Mouse (Mus musculus) stomach, embryonic 16.5 days (tissue): ENCODE measurements around the gene Ago1. TPM values are rescaled to one million over a fixed set of nuclear protein-coding genes. Genes with fewer than 3 reads are reported as not detected.
A peak's percentile ranks its signal among the peaks of the same experiment; 100 is the strongest.

ENCODE experiments used
- ATAC-seq: fragments of 200-750 bp; cut with Nextera tagmentation; 2 replicates; pipeline ENCODE4 v1.8.0; 2017; ENCODE audit warnings: moderate number of reproducible peaks, moderate TSS enrichment; ENCODE audit not compliant: insufficient read depth, low FRiP score
- H3K27ac ChIP-seq: fragments of 300-500 bp; sonication (generic); 2 replicates; pipeline ENCODE4 v1.5.1; 2014; ENCODE audit warnings: low read length
- H3K27me3 ChIP-seq: fragments of 300-500 bp; sonication (generic); 2 replicates; pipeline ENCODE4 v1.6.1; 2014; ENCODE audit warnings: low read length, control low read depth, mixed read lengths; ENCODE audit not compliant: control insufficient read depth, insufficient read depth
- H3K36me3 ChIP-seq: fragments of 300-500 bp; sonication (generic); 2 replicates; pipeline ENCODE4 v1.6.1; 2014; ENCODE audit warnings: low read length; ENCODE audit not compliant: control insufficient read depth, insufficient read depth
- H3K4me1 ChIP-seq: fragments of 300-500 bp; sonication (generic); 2 replicates; pipeline ENCODE4 v1.6.1; 2014; ENCODE audit warnings: low read length, control low read depth, mixed read lengths; ENCODE audit not compliant: control insufficient read depth, insufficient read depth
- H3K4me2 ChIP-seq: fragments of 300-500 bp; sonication (generic); 2 replicates; pipeline ENCODE4 v1.6.1; 2014; ENCODE audit warnings: low read depth, low read length, mixed read lengths
- H3K4me3 ChIP-seq: fragments of 300-500 bp; sonication (generic); replicated peaks from 2 replicates; pipeline ENCODE4 v1.5.1; 2014; ENCODE audit warnings: mild to moderate bottlenecking, low read length
- H3K9ac ChIP-seq: fragments of 300-500 bp; sonication (generic); 2 replicates; pipeline ENCODE4 v1.6.1; 2014; ENCODE audit warnings: low read length
- H3K9me3 ChIP-seq: fragments of 300-500 bp; sonication (generic); replicated peaks from 2 replicates; pipeline ENCODE4 v1.6.1; 2016; ENCODE audit warnings: low read length, control low read depth; ENCODE audit not compliant: control insufficient read depth
- WGBS: fragments of 180-500 bp; shearing (Covaris S2); extraction: QIAGEN DNeasy Blood & Tissue Kit; methylation state at CpG from one replicate; pipeline ENCODE4 v1.1.7; 2014; 5-methylcytosine and 5-hydroxymethylcytosine counted together
- polyA plus RNA-seq: library from polyadenylated mRNA; unstranded; fragments of >200 nt; fragmentation: Nextera tagmentation; extraction: Ambion mirVana; gene quantifications from 2 replicates; pipeline ENCODE4 v1.2.1, GENCODE M21; 2015

The Ago1 gene
- polyA plus RNA-seq, 1 experiment from 2014 or later, result 4.3 TPM

DNA sequence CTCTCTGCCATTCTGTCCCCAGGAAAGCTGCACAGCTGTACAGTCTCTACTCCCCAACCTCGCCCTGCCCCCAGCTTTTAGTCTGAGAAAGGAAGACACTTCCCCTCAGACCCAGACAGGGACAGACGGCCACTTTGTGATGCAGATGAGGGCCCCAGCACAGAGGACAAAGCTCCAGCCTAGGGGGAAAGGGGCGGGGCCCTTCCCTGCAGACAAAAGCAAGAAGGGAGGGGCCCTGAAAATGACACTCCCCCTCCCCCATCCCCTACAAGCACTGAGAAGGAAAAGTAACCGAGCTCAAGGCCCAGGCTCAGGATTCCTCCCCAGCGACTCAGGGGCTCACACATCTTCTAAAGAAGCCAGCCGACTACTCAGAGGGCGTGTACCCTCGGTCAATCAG, 2.5 kb downstream of the Ago1 start:
- H3K36me3 ChIP-seq, result no peaks in the 10 kb centered on the region
- H3K4me3 ChIP-seq, result no peak overlapping the region
- peaks cover 31% of the 10 kb centered on the region for H3K4me1 ChIP-seq
- H3K27me3 ChIP-seq, result no peaks in the 10 kb centered on the region
- peak overlapping the region; percentile 57 for H3K27ac ChIP-seq
- ATAC-seq, result no peak
- no peaks in the 10 kb centered on the region for H3K9me3 ChIP-seq
- H3K9ac ChIP-seq, result peak overlapping the region; percentile 39; the same call in 1 of the 2 replicates
- 12% methylated on average over 8 of the region's 8 CpGs for WGBS
- H3K4me2 ChIP-seq, result peak overlapping the region; percentile 38

GRCm38 (mm10) chr4:126464892-126465235, 3.5 kb downstream of the Ago1 start:
- no peaks in the 10 kb centered on the region for H3K27me3 ChIP-seq
- no peaks in the 10 kb centered on the region for H3K9me3 ChIP-seq
- no peak overlapping the region for H3K4me3 ChIP-seq
- H3K27ac ChIP-seq, result no peak overlapping the region
- 15% methylated on average over 2 of the region's 2 CpGs for whole genome bisulfite sequencing
- ATAC-seq, result no peak
- H3K4me1 ChIP-seq, result peaks cover 31% of the 10 kb centered on the region
- H3K9ac ChIP-seq, result no peak overlapping the region
- no peak overlapping the region for H3K4me2 ChIP-seq
- H3K36me3 ChIP-seq, result no peaks in the 10 kb centered on the region

DNA sequence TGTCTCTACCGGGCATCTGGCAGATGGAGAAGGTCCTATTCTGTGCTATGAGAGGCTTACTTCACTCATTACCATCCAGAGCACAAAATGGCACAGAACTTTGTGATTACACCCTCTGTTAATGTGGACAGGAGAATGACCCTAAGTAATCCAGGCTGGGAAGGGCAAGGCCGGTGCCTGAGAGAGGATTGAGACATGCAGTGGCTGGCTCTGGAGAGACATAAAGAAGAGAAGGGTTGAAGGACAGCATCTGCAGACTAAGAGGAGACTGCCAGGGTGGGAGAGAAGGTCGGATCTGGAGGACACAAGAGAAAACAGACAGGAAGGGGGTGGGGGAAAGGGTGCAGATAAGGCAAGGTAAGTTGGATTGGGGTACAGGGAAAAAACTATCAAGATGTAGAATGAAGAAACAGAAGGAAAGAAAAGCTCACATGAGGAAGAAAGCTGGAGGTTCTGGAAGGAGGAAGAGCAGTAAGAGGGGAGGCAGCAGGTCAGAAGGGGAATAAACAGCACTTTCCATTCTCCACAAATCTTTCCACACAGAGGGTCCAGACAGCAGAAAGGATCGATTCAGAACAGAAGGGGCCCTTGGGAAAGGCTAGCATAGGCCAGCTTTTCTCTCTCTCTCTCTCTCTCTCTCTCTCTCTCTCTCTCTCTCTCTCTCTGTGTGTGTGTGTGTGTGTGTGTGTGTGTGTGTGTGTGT, 4.0 kb downstream of the Ago1 start:
- peaks cover 31% of the 10 kb centered on the region for H3K4me1 ChIP-seq
- no peak overlapping the region for H3K4me2 ChIP-seq
- ATAC-seq, result no peak
- WGBS, result 34% methylated on average over 4 of the region's 4 CpGs
- H3K27me3 ChIP-seq, result no peaks in the 10 kb centered on the region
- H3K4me3 ChIP-seq, result no peak overlapping the region
- no peaks in the 10 kb centered on the region for H3K9me3 ChIP-seq
- H3K36me3 ChIP-seq, result 0 out of 2 replicates have a peak, but pooled peaks cover 2% of the 10 kb centered on the region
- no peak overlapping the region for H3K9ac ChIP-seq
- H3K27ac ChIP-seq, result no peak overlapping the region

GRCm38 (mm10) chr4:126455441-126455840, 12.9 kb downstream of the Ago1 start:
- ATAC-seq, result no peak
- peaks cover 8% of the 10 kb centered on the region for H3K36me3 ChIP-seq
- H3K4me2 ChIP-seq, result no peak overlapping the region
- no peak overlapping the region for H3K4me3 ChIP-seq
- WGBS, result 83% methylated on average over 7 of the region's 7 CpGs
- no peaks in the 10 kb centered on the region for H3K9me3 ChIP-seq
- H3K27me3 ChIP-seq, result no peaks in the 10 kb centered on the region
- H3K9ac ChIP-seq, result no peak overlapping the region
- peak overlapping the region; percentile 50 for H3K27ac ChIP-seq
- H3K4me1 ChIP-seq, result no peaks in the 10 kb centered on the region

- Histone ChIP-seq H3K4me2 (no peak overlapping the region), H3K9ac (no peak overlapping the region), H3K36me3 (peaks cover 8% of the 10 kb centered on the region), H3K27me3 (no peaks in the 10 kb centered on the region), H3K9me3 (no peaks in the 10 kb centered on the region), H3K4me1 (no peaks in the 10 kb centered on the region), H3K27ac (peak overlapping the region; percentile 50; the same call in 1 of the 2 replicates), H3K4me3 (no peak overlapping the region)
- ATAC-seq, result peak; percentile 53; the same call in 1 of the 2 replicates
- WGBS, result 70% methylated on average over 5 of the region's 5 CpGs
Measured at GRCm38 (mm10) chr4:126454547-126455254, 13.7 kb downstream of the Ago1 start.

GRCm38 (mm10) chr4:126450268-126450667, 18.1 kb downstream of the Ago1 start:
- 92% methylated on average over 1 of the region's 1 CpGs for WGBS
- H3K4me1 ChIP-seq, result no peaks in the 10 kb centered on the region
- ATAC-seq, result no peak
- H3K27me3 ChIP-seq, result no peaks in the 10 kb centered on the region
- H3K27ac ChIP-seq, result no peak overlapping the region
- no peak overlapping the region for H3K4me3 ChIP-seq
- H3K9me3 ChIP-seq, result no peaks in the 10 kb centered on the region
- H3K36me3 ChIP-seq, result peaks cover 15% of the 10 kb centered on the region
- H3K9ac ChIP-seq, result no peak overlapping the region
- H3K4me2 ChIP-seq, result no peak overlapping the region

GRCm38 (mm10) chr4:126447126-126447525, 21.3 kb downstream of the Ago1 start:
- Histone ChIP-seq H3K4me2 (no peak overlapping the region), H3K9me3 (no peaks in the 10 kb centered on the region), H3K36me3 (peaks cover 18% of the 10 kb centered on the region), H3K27me3 (no peaks in the 10 kb centered on the region), H3K4me3 (no peak overlapping the region), H3K9ac (no peak overlapping the region), H3K27ac (no peak overlapping the region), H3K4me1 (no peaks in the 10 kb centered on the region)
- WGBS, result 85% methylated on average over 7 of the region's 7 CpGs
- ATAC-seq, result no peak

- 82% methylated on average over 3 of the region's 3 CpGs for WGBS
- H3K27ac ChIP-seq, result no peak overlapping the region
- H3K9me3 ChIP-seq, result no peaks in the 10 kb centered on the region
- peaks cover 21% of the 10 kb centered on the region for H3K36me3 ChIP-seq
- no peaks in the 10 kb centered on the region for H3K4me1 ChIP-seq
- ATAC-seq, result no peak
- no peak overlapping the region for H3K4me3 ChIP-seq
- no peak overlapping the region for H3K4me2 ChIP-seq
- H3K27me3 ChIP-seq, result no peaks in the 10 kb centered on the region
- no peak overlapping the region for H3K9ac ChIP-seq
Measured at GRCm38 (mm10) chr4:126444528-126444927, 23.9 kb downstream of the Ago1 start.

GRCm38 (mm10) chr4:126438261-126438660, 30.1 kb downstream of the Ago1 start:
- Histone ChIP-seq H3K27me3 (no peaks in the 10 kb centered on the region), H3K4me1 (no peaks in the 10 kb centered on the region), H3K9me3 (no peaks in the 10 kb centered on the region), H3K27ac (no peak overlapping the region), H3K4me3 (no peak overlapping the region), H3K4me2 (no peak overlapping the region), H3K9ac (no peak overlapping the region), H3K36me3 (peaks cover 17% of the 10 kb centered on the region)
- ATAC-seq, result no peak
- WGBS, result 63% methylated on average over 5 of the region's 5 CpGs
